Mouse (Mus musculus): ENCODE data around the gene Unc5c.

Gene Unc5c

DNA sequence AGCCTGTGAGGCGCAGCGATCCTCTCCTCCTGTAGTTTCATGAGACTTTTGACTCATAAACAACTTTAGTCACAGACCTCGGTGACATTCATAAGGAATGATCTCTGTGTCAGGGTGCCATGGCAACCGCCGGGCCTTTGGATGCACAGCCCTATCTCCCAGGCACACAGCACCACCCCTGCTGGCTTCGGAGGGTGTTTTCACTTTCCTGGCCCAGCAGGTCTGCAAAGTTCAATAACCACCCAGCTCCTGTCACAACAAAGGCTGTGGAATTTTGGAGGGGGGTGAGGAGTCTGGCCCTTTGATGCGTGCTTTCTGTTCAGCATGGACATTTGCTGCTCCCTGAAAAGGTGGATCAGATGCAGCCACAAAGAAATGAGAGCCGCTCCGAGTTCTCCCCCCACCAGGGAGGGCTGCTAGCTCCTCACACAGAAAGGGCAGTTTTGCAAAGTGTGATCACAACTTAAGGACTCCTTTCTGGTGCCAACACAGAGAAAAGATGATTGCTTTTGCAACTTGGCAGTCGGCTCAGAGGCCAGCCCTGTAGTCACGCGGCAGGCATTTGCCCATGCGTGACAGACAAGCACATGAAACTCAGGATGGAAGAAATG, 354.4 kb downstream of the Unc5c start:
- DNase-seq, result peak; percentile 28

DNA sequence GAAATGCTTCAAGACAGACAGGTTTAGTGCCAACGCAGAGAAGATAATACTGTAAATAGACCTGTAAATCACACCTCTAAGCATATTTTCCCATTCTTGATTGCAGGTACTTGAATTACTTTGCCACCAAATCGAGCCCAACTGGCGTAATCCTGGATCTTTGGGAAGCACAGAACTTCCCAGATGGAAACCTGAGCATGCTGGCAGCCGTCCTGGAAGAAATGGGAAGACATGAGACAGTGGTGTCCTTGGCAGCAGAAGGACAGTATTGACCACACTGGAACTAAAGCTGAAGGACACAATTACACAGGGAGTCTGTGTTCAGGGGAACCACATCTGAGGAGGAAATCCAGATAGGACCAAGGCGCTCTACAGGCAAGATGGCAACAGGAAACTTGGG, 363.3 kb downstream of the Unc5c start:
- no peak for DNase-seq

DNA sequence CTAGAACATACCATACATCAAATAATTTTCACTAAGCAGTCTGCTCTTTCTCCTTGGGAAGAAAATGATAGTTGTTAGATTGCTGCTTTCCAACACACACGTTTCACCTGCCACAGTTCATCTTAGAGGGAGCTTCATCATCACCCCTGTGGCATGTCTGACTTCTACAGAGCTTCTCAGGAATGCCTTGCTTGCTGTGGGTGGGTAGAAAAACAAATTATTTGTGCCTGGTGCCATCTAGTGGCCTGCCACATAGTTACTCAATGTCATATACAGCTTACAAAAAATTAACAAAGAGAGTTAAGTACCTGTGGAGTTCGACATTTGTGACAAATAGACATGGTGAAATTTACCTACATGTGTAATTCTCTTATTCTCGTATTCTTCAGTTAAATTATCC, 366.1 kb downstream of the Unc5c start:
- peak; percentile 77 for DNase-seq

DNA sequence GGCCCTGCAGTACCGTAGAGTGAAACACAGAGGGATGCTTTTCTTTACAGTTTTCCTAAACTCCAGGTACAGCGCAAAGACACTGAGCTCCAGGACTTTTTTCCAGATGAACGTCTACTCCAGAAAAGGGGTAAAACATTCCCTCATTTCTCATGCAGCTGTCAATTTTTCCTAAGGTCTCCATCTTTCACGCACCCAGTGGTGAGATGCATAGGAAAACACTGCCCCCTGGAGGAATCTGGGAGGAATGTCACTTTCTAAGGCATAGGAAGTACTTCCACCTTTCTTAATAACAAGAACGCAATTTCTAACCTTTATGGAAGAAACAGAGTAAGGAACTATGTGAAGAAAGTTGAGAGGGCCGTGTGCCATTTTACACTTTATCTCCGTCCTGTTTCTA, 373.8 kb downstream of the Unc5c start:
- DNase-seq, result peak; percentile 23

DNA sequence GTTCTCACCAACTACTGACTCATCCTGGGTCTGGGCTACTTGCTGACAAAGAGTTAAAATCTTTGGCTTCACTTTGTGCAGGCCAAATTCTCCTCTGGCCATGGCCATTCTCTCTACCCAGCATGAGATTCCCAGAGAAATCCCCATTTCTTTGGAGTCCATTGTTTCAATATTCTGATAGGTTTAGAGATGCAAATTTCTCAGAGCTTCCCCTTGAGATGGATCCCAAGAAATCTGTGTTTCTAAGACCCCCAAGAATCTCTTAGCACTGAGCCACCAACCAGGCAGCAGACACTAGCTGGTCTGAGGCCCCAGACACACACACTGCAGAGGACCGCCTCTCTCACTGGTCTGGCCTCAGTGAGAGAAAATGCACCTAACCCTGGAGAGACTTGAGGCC, 384.2 kb downstream of the Unc5c start:
- DNase-seq, result no peak

DNA sequence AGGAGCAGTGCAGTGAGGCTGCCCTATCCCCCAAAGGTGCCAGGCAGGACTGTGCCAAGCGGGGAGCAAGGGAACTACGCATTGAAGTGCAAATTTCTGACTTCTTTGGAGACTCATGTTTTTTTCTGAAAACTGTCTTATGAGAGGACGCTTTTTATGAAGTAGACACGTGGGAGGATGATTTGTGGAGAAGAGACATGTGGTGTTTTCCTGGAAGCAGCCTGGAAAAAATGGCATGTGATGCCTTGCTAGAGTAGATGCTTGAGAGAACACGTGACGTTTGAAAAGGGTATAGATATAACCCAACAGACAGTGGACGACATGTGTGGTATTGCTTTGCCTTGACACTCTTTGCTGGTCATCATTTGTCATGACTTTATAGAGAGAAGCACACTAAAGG, 385.1 kb downstream of the Unc5c start:
- DNase-seq, result no peak

DNA sequence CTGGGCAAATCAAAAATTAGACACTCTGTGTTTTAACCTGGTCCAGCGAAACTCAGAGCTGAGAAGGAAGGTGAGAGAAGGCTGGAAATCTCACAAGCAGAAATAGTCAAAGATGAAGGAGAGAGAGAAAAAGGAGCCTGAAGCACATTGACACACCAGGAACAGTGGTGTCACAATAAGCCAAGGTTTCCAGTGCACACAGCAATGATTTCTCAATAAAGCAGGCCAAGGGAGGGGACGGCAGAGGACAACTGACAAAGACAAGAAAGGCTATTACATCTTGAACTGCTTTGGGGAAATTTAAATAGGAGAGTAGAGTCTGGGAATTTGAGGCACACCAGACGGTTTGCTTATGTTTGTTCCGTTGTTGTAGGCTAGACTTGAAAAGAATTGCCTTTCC, 389.3 kb downstream of the Unc5c start:
- DNase-seq, result no peak

DNA sequence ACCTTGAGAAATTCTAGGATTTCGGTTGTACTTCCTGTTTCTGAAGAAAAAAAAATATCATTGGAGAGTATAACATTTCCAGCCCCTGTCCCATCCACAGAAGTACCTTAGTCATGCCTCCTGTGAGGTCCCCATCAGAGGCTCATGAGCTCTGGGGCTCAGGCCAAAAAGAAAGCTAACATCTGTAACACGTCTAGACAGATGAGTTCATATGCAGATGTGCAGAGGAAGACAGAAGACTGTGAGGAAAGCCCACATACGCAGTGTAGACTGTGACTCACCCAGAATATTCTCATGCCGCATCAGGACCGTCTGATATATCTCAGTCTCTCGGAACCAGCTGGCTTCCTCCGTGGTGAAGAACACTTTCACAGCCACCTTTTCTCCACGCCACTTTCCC, 392.1 kb downstream of the Unc5c start:
- DNase-seq, result no peak

DNA sequence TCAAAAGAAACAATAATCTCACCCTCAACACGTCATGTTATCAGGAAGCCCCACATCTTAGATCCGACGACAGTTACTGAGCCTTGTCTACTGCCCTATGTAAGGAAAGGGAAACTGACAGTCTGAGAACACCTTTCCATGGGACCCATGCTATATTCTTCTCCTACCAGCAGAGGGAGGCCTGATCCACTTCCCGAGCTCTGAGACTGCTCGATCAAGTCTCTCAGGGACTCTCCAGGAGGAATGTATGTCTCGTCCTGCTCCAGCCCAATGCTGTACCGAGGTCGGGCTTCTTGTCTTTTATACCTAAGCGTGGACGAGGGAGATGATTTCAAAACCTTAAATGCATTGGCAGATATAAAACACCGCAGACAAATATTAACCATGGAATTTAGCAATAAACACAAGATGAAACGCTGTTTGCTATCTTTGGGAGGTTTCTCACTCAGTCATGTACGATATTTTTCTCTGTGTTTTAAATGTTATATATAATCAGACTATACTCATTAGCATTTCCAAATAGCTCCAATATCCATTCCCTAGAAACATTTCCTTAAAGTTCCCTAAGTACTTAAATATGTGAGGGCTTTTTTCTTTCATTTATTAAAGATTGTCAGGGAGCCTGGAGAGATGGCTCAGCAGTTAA, 397.9 kb downstream of the Unc5c start:
- peak; percentile 67 for DNase-seq

DNA sequence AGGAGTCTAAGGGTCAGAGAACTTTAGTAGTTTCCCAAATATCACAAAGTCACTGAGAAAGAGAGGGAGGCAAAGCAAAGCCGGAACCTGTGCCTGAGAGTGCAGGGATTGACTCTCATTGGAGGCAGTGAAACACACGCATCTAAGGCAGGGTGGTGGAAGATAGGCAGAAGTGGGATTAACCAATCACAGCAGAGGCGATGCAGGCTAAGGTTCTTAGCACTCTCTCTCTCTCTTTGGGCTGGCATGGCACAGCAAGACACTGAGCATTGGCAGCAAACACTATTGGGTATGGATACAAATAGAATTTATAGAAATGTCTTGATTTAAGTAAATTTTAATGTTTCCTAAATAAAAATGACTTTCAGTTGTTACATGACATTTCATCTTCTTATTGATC, 406.8 kb downstream of the Unc5c start:
- no peak for DNase-seq

DNA sequence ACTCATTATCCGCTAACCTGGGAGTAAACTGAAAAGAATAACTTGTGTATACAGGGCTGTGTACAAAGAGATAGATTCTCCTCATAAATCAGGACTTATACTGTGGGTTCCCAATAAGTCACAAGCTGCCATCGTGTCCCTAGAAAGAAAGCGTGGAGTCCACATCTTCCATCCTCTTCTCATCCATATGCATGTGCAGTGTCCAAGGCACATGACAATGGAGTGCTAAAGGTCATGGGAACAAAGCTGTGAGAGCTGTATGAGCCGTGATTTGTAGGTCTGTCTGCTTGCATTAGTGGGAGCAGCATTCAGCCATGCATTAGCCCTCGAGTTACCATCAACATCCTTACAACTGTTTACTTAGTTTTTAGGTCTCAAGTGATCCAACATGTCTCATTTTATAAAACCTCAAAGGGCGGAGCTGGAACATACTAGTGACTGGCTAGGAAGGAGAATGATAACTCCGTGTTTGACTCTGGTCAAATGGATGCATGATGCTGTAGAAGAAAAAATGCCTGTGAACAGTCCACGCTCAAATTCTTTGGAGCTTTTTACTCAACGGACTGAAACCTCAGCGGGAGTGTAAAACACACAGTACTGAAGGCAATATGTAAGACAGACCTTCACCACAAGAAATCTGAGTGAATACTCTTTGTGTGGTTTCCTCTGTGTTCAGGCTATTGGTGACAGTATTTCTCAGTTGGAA, 407.5 kb downstream of the Unc5c start:
- no peak for DNase-seq

DNA sequence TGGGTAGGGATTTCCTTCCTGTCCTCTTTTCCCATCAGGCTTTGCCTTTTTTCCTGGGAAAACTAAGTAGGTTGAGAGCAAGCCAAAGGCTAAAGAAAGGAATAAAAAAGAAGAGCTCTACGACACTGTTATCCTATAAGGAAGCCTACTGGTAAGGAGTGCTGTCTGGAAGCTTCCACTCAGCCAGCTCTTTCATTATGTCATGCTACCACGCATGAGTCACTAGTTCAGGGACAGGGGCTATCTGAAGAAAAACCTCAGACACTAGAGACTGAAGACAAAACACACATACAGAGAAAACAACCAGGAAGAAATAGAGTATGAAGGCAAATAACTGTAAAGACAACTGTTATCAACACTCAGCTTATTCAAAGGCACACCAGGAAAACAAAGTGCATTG, 417.5 kb downstream of the Unc5c start:
- DNase-seq, result no peak

DNA sequence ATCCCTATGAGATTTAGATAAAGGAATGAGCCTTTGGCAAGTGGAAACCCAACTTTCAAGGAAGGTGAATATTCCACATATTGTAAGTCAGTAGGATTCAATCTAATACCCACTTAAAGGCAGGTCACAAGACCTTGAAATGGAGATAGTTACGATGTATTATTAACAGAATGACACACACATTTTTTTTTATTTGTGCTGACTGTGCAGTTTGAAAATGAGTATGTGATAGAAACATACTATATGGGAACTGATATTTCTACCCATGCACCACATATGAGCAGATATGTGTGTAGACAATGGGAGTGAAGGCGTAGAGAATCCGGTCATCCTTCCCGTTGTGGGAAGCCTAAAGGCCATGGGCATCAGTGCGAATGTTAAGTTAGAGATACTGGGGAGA, 419.2 kb downstream of the Unc5c start:
- no peak for DNase-seq

Data from kidney, postnatal 14 days (tissue).